Mouse (Mus musculus): ENCODE measurements around the gene Rspry1. TPM values are rescaled to one million over a fixed set of nuclear protein-coding genes. Genes with fewer than 3 reads are reported as not detected.
A peak's percentile ranks its signal among the peaks of the same experiment; 100 is the strongest.

The Rspry1 gene
- total RNA-seq, 2 experiments from 2014 or later: 31.8 to 35.3 TPM

GRCm38 (mm10) chr8:94601034-94601606, 617 bp upstream of the Rspry1 start:
- ATAC-seq (ENCODE audit: poor library complexity, severe bottlenecking): peak; percentile 1; the same call in 1 of the 2 replicates

- 0 out of 2 replicates have a peak, but pooled peaks have one; percentile 6 for ATAC-seq (ENCODE audit: poor library complexity, severe bottlenecking)
These were observed 864 bp downstream of the Rspry1 start for GRCm38 (mm10) chr8:94602471-94603131.

- no peak for ATAC-seq (ENCODE audit: poor library complexity, severe bottlenecking)
These were observed 2.3 kb downstream of the Rspry1 start for GRCm38 (mm10) chr8:94604030-94604429.

- ATAC-seq (ENCODE audit: poor library complexity, severe bottlenecking): no peak
These were observed 5.3 kb downstream of the Rspry1 start for GRCm38 (mm10) chr8:94607064-94607463.

GRCm38 (mm10) chr8:94624885-94625284, 23.1 kb downstream of the Rspry1 start:
- no peak for ATAC-seq (ENCODE audit: poor library complexity, severe bottlenecking)

- no peak for ATAC-seq (ENCODE audit: poor library complexity, severe bottlenecking)
These were observed 31.9 kb downstream of the Rspry1 start for GRCm38 (mm10) chr8:94633564-94634194.

GRCm38 (mm10) chr8:94634211-94634610, 32.5 kb downstream of the Rspry1 start:
- peak; percentile 99 for ATAC-seq (ENCODE audit: poor library complexity, severe bottlenecking)

GRCm38 (mm10) chr8:94641183-94641582, 39.4 kb downstream of the Rspry1 start:
- no peak for ATAC-seq (ENCODE audit: poor library complexity, severe bottlenecking)

GRCm38 (mm10) chr8:94641938-94642337, 40.2 kb downstream of the Rspry1 start:
- ATAC-seq (ENCODE audit: poor library complexity, severe bottlenecking): no peak

GRCm38 (mm10) chr8:94645202-94645601, 43.5 kb downstream of the Rspry1 start:
- no peak for ATAC-seq (ENCODE audit: poor library complexity, severe bottlenecking)

GRCm38 (mm10) chr8:94646165-94646564, 44.4 kb downstream of the Rspry1 start:
- no peak for ATAC-seq (ENCODE audit: poor library complexity, severe bottlenecking)

GRCm38 (mm10) chr8:94649496-94649895, 47.8 kb downstream of the Rspry1 start:
- no peak for ATAC-seq (ENCODE audit: poor library complexity, severe bottlenecking)

GRCm38 (mm10) chr8:94652951-94653350, 51.2 kb downstream of the Rspry1 start:
- ATAC-seq (ENCODE audit: poor library complexity, severe bottlenecking): no peak

- no peak for ATAC-seq (ENCODE audit: poor library complexity, severe bottlenecking)
These were observed 53.3 kb downstream of the Rspry1 start for GRCm38 (mm10) chr8:94654994-94655393.

- no peak for ATAC-seq (ENCODE audit: poor library complexity, severe bottlenecking)
These were observed 56.3 kb downstream of the Rspry1 start for GRCm38 (mm10) chr8:94658031-94658430.

GRCm38 (mm10) chr8:94660418-94660817, 58.7 kb downstream of the Rspry1 start:
- ATAC-seq (ENCODE audit: poor library complexity, severe bottlenecking): no peak

- ATAC-seq (ENCODE audit: poor library complexity, severe bottlenecking): no peak
These were observed 63.0 kb downstream of the Rspry1 start for GRCm38 (mm10) chr8:94664722-94665121.

GRCm38 (mm10) chr8:94666456-94667308, 64.9 kb downstream of the Rspry1 start, which contains the start of gene Arl2bp:
Arl2bp (plus strand) TSS chr8:94666600.
- peak; percentile 96 for ATAC-seq (ENCODE audit: poor library complexity, severe bottlenecking)

- peak; percentile 87 for ATAC-seq (ENCODE audit: poor library complexity, severe bottlenecking)
These were observed 72.6 kb downstream of the Rspry1 start for GRCm38 (mm10) chr8:94674384-94674783.

GRCm38 (mm10) chr8:94675923-94676322, 74.2 kb downstream of the Rspry1 start:
- ATAC-seq (ENCODE audit: poor library complexity, severe bottlenecking): no peak

- ATAC-seq (ENCODE audit: poor library complexity, severe bottlenecking): no peak
These were observed 76.8 kb downstream of the Rspry1 start for GRCm38 (mm10) chr8:94678582-94678981.

Measured in megakaryocyte, adult 5-6 weeks (primary cell).